ENCODE assay signal across 8 mouse cellular contexts in genomic region chr5:109558123-109558403, GRCm38 (mm10). TPM values are rescaled to one million over a fixed set of nuclear protein-coding genes. Genes with fewer than 3 reads are reported as not detected.
DNase-seq lines count a peak whose midpoint lies in the region; ATAC-seq and TF ChIP-seq lines count a peak whose summit lies in the region.

No protein-coding gene starts in this region.

- H3K27ac ChIP-seq in cerebellum, adult 2 months (ENCODE audit: insufficient read depth, low read length), result peak overlapping the region; percentile 89
- H3K27ac ChIP-seq in testis, adult 2 months (ENCODE audit: control insufficient read depth, insufficient read depth, low read depth, low read length), result peak overlapping the region; percentile 97
- peak overlapping the region; percentile 93 for H3K27ac ChIP-seq in liver, embryonic 11.5 days (ENCODE audit: low read depth, low read length)
- peak overlapping the region; percentile 94 for H3K27ac ChIP-seq in stomach, postnatal 0 days (replicated peaks)

- TF ChIP-seq POLR2A in cerebellum, adult 2 months (IDR thresholded peaks at IDR 0.05; ENCODE audit: borderline replicate concordance, insufficient read depth, low read length), result no peak
- no peak for TF ChIP-seq POLR2A in testis, adult 2 months (IDR thresholded peaks at IDR 0.05; ENCODE audit: control insufficient read depth, low read depth, low read length)

- no peak for DNase-seq in cerebellum, adult 2 months
- DNase-seq in cerebellum, postnatal 4 days (ENCODE audit: low spot score in 2 of 2), result no peak
- no peak for DNase-seq in testis, postnatal 14 days (ENCODE audit: low spot score)
- DNase-seq in liver, embryonic 11.5 days (ENCODE audit: low spot score), result no peak
- DNase-seq in stomach, postnatal 0 days (ENCODE audit: low spot score), result no peak
- no peak for DNase-seq in gastrocnemius, postnatal 36 days
- DNase-seq in right cerebral cortex, adult 2 months (ENCODE audit: low spot score in 2 of 2), result no peak

- H3K4me3 ChIP-seq in cerebellum, adult 2 months (replicated peaks; ENCODE audit: insufficient read depth, low read depth, low read length), result peak overlapping the region; percentile 82
- peak overlapping the region; percentile 92 for H3K4me3 ChIP-seq in testis, adult 2 months (ENCODE audit: control insufficient read depth, low read depth, low read length)
- H3K4me3 ChIP-seq in liver, embryonic 11.5 days (ENCODE audit: low read depth, low read length), result peak overlapping the region; percentile 65
- peak overlapping the region; percentile 59 for H3K4me3 ChIP-seq in stomach, postnatal 0 days (ENCODE audit: low read depth, low read length)

- peak overlapping the region; percentile 4; the same call in 1 of the 2 replicates for H3K9ac ChIP-seq in liver, embryonic 11.5 days (ENCODE audit: low read depth, low read length)
- H3K9ac ChIP-seq in stomach, postnatal 0 days (ENCODE audit: low read length), result no peak overlapping the region

- no peaks in the 10 kb centered on the region for H3K36me3 ChIP-seq in testis, adult 2 months (ENCODE audit: control insufficient read depth, insufficient read depth, low read length)
- H3K36me3 ChIP-seq in liver, embryonic 11.5 days (ENCODE audit: control insufficient read depth, insufficient read depth, low read length), result peaks cover 23% of the 10 kb centered on the region
- no peaks in the 10 kb centered on the region for H3K36me3 ChIP-seq in stomach, postnatal 0 days (ENCODE audit: control insufficient read depth, insufficient read depth, low read length)

- ATAC-seq in liver, embryonic 11.5 days (replicated peaks; ENCODE audit: low FRiP score), result peak; percentile 40
- no peak for ATAC-seq in stomach, postnatal 0 days (ENCODE audit: low FRiP score, low TSS enrichment)

- no peak for TF ChIP-seq CTCF in cerebellum, adult 2 months (IDR thresholded peaks at IDR 0.05; ENCODE audit: borderline replicate concordance, insufficient read depth, low read depth, low read length)
- TF ChIP-seq CTCF in testis, adult 2 months (IDR thresholded peaks at IDR 0.05; ENCODE audit: control insufficient read depth, insufficient read depth, insufficient replicate concordance, low read depth, low read length), result no peak
- no peak for TF ChIP-seq CTCF in stomach, postnatal 0 days (IDR thresholded peaks at IDR 0.05; ENCODE audit: low read depth)

- H3K4me1 ChIP-seq in cerebellum, adult 2 months (ENCODE audit: control insufficient read depth, insufficient read depth, low read length), result no peaks in the 10 kb centered on the region
- peaks cover 18% of the 10 kb centered on the region for H3K4me1 ChIP-seq in testis, adult 2 months (ENCODE audit: control insufficient read depth, insufficient read depth, low read length)
- no peaks in the 10 kb centered on the region for H3K4me1 ChIP-seq in liver, embryonic 11.5 days (replicated peaks; ENCODE audit: control insufficient read depth, insufficient read depth, low read length)
- no peaks in the 10 kb centered on the region for H3K4me1 ChIP-seq in stomach, postnatal 0 days (replicated peaks; ENCODE audit: control insufficient read depth, insufficient read depth)

- intact Hi-C loops in gastrocnemius, postnatal 36 days (cut with DNase I), result loop anchor here (10.0 kb wide), 2 partner anchors 197 to 367 kb away; partner anchors contain the start of genes 4930522L14Rik and Gm15446

- H3K9me3 ChIP-seq in liver, embryonic 11.5 days (ENCODE audit: control insufficient read depth, low read length), result peaks cover 30% of the 10 kb centered on the region
- H3K9me3 ChIP-seq in stomach, postnatal 0 days (ENCODE audit: control insufficient read depth, low read length), result peaks cover 19% of the 10 kb centered on the region

- H3K27me3 ChIP-seq in cerebellum, adult 2 months (ENCODE audit: control insufficient read depth, insufficient read depth, low read length), result no peaks in the 10 kb centered on the region; the same call in 1 of the 2 replicates
- H3K27me3 ChIP-seq in testis, adult 2 months (ENCODE audit: control insufficient read depth, insufficient read depth, low read length), result no peaks in the 10 kb centered on the region
- H3K27me3 ChIP-seq in liver, embryonic 11.5 days (replicated peaks; ENCODE audit: control insufficient read depth, insufficient read depth, low read length), result no peaks in the 10 kb centered on the region
- H3K27me3 ChIP-seq in stomach, postnatal 0 days (ENCODE audit: control insufficient read depth, insufficient read depth, low read length), result no peaks in the 10 kb centered on the region

- H3K4me2 ChIP-seq in liver, embryonic 11.5 days, result peak overlapping the region; percentile 69
- H3K4me2 ChIP-seq in stomach, postnatal 0 days (replicated peaks; ENCODE audit: low read depth), result peak overlapping the region; percentile 49

- no peak for TF ChIP-seq EP300 in stomach, postnatal 0 days (optimal IDR thresholded peaks at IDR 0.05)

- under 1% methylated on average over 9 of the region's 9 CpGs for WGBS in cerebellum, adult 2 months
- WGBS in liver, embryonic 11.5 days, result 1% methylated on average over 9 of the region's 9 CpGs
- under 1% methylated on average over 9 of the region's 9 CpGs for WGBS in stomach, postnatal 0 days

RNA-seq across cellular contexts. Expression of gene Crlf2, which starts 0.7 kb away (rescaled TPM):
- 15.7 and 17.5 TPM in 2 replicates for polyA plus RNA-seq in cerebellum, adult 2 months (2012; rRNA removed)
- 24.0 and 26.3 TPM in 2 replicates for polyA plus RNA-seq in testis, adult 2 months (2012; rRNA removed)
- polyA plus RNA-seq in liver, embryonic 11.5 days (2014; fragmentation: Nextera tagmentation; extraction: Ambion mirVana), result 6.9 and 7.5 TPM in 2 replicates
- 8.7 and 9.9 TPM in 2 replicates for polyA plus RNA-seq in stomach, postnatal 0 days (2015; fragmentation: Nextera tagmentation; extraction: Ambion mirVana)
- total RNA-seq in gastrocnemius, postnatal 36 days (2021), result 1 to 10 TPM; 2.5 to 3.0 TPM
